Mouse (Mus musculus): ENCODE measurements at regions not wholly inside any gene's neighbourhood (a gene's known extent, or its start where the extent isn't known, plus 50 kb on each side); places are given as distances from the start of the nearest gene placed in this dataset.
A peak's percentile ranks its signal among the peaks of the same experiment; 100 is the strongest.

DNA sequence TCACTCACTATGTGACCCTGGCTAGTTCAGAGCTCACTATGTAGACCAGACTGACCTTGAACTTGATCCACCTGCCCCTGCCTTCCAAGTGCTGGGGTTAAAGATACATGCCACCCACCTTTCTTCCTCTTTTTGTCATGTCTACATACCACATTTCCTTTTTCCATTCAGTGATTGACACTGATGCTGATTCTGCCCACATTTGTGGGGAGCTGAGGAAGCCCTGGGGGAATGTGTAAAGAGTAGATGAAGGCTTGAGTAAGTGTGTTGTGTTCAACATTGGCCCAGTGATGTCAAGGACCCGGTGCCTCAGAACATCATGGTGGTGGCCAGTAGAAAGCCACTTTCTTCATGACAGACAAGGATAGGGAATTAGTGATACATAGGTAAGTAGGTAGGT lies 201.3 kb downstream of the Rpap3 start:
- H3K36me3 ChIP-seq (ENCODE audit: control insufficient read depth, insufficient read depth, low read length) = no peaks in the 10 kb centered on the region
- H3K9me3 ChIP-seq (ENCODE audit: control insufficient read depth, low read length) = no peaks in the 10 kb centered on the region; the same call in 1 of the 2 replicates
- no peak overlapping the region for H3K9ac ChIP-seq (ENCODE audit: low read depth, low read length)
- no peaks in the 10 kb centered on the region for H3K4me1 ChIP-seq (ENCODE audit: control insufficient read depth, insufficient read depth, low read length)
- DNase-seq (ENCODE audit: low spot score) = no peak
- H3K27me3 ChIP-seq (replicated peaks; ENCODE audit: control insufficient read depth, insufficient read depth, low read length) = no peaks in the 10 kb centered on the region
- no peak overlapping the region for H3K4me3 ChIP-seq (ENCODE audit: low read depth, low read length)
- H3K27ac ChIP-seq (replicated peaks; ENCODE audit: low read depth, low read length) = no peak overlapping the region
- 92% methylated on average over 1 of the region's 1 CpGs for WGBS
- ATAC-seq (ENCODE audit: low read depth) = no peak
- no peak overlapping the region for H3K4me2 ChIP-seq (ENCODE audit: low read depth, low read length)

DNA sequence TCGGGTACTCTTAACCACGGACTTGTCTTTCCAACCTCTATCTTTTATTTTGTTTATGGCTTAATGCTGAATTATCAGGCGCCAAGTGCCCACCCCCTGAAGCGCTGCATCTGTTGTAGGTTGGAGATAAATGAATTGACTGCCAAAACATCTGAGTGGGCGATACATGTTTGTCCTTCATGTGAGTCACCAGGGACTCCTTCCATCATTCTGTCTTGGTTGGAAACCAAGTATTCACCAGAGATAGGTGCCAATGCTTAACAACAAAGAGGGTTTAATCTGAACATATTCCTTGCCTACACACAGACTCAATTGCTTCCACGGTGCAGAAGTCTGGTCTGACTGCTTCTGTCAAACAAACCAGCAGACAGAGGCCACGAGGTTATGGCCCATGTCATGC lies 203.6 kb downstream of the Rpap3 start:
- ATAC-seq (ENCODE audit: low read depth) (no peak), DNase-seq (ENCODE audit: low spot score) (no peak)
- Histone ChIP-seq H3K9me3 (ENCODE audit: control insufficient read depth, low read length) (peaks cover 4% of the 10 kb centered on the region; the same call in 1 of the 2 replicates), H3K36me3 (ENCODE audit: control insufficient read depth, insufficient read depth, low read length) (no peaks in the 10 kb centered on the region), H3K9ac (ENCODE audit: low read depth, low read length) (no peak overlapping the region), H3K4me3 (ENCODE audit: low read depth, low read length) (no peak overlapping the region), H3K27me3 (replicated peaks; ENCODE audit: control insufficient read depth, insufficient read depth, low read length) (no peaks in the 10 kb centered on the region), H3K27ac (replicated peaks; ENCODE audit: low read depth, low read length) (no peak overlapping the region), H3K4me1 (ENCODE audit: control insufficient read depth, insufficient read depth, low read length) (no peaks in the 10 kb centered on the region), H3K4me2 (ENCODE audit: low read depth, low read length) (no peak overlapping the region)
- 86% methylated on average over 7 of the region's 7 CpGs for WGBS

DNA sequence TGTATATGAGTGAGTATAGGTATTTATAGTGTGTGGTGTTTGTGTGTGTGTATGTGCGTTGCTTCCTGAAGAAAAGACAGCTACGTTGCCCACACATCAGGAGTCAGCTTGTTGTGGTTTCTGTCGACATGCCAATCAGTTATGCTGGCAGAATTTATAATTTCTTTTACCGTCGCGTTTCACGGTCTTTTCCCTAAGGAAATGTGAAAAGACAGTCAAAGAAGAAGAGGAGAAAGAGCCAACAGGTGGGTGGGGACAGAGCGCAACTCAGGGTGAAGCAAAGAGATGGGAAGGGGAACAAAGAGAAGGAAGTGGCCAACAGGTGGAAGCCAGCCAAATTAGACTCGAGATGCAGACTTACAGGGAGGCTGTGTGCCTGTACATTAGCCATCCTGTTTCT lies 204.2 kb downstream of the Rpap3 start:
- H3K9ac ChIP-seq (ENCODE audit: low read depth, low read length) = no peak overlapping the region
- no peaks in the 10 kb centered on the region for H3K36me3 ChIP-seq (ENCODE audit: control insufficient read depth, insufficient read depth, low read length)
- no peaks in the 10 kb centered on the region for H3K27me3 ChIP-seq (replicated peaks; ENCODE audit: control insufficient read depth, insufficient read depth, low read length)
- peak; percentile 13 for DNase-seq (ENCODE audit: low spot score)
- no peaks in the 10 kb centered on the region for H3K4me1 ChIP-seq (ENCODE audit: control insufficient read depth, insufficient read depth, low read length)
- no peak overlapping the region for H3K27ac ChIP-seq (replicated peaks; ENCODE audit: low read depth, low read length)
- H3K4me2 ChIP-seq (ENCODE audit: low read depth, low read length) = no peak overlapping the region
- WGBS = 68% methylated on average over 9 of the region's 9 CpGs
- H3K4me3 ChIP-seq (ENCODE audit: low read depth, low read length) = no peak overlapping the region
- no peak for ATAC-seq (ENCODE audit: low read depth)
- H3K9me3 ChIP-seq (ENCODE audit: control insufficient read depth, low read length) = peaks cover 4% of the 10 kb centered on the region; the same call in 1 of the 2 replicates

DNA sequence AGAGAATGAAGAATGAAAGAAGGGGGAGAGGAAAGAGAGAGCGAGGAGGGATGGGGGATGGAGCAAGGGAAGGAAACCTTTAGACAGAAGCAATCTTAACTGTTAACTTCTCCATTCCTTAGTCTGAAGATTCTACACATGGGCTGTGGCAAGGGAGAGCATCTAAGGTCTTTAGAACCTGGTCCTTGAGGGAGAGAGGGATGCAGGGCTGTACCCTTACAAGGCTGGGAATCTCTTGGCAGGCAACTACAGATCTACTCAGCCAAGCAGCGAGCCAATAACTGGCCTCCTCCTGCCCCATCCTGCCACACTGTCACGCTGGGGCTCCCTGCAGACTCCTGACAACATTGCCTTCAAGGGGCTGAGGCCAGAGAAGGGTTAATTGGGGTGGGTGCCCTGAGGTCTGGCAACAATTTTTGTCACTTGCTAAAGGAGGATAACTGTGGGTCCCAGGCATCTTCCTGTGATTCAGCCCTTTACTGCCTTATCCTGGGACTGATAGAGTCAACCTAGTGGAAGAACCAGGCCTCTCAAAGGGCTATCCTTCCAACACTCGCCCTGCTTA lies 205.7 kb downstream of the Rpap3 start:
- Histone ChIP-seq H3K36me3 (ENCODE audit: control insufficient read depth, insufficient read depth, low read length) (no peaks in the 10 kb centered on the region), H3K4me2 (ENCODE audit: low read depth, low read length) (no peak overlapping the region), H3K9ac (ENCODE audit: low read depth, low read length) (no peak overlapping the region), H3K4me1 (ENCODE audit: control insufficient read depth, insufficient read depth, low read length) (no peaks in the 10 kb centered on the region), H3K27ac (replicated peaks; ENCODE audit: low read depth, low read length) (no peak overlapping the region), H3K4me3 (ENCODE audit: low read depth, low read length) (no peak overlapping the region), H3K9me3 (ENCODE audit: control insufficient read depth, low read length) (peaks cover 4% of the 10 kb centered on the region), H3K27me3 (replicated peaks; ENCODE audit: control insufficient read depth, insufficient read depth, low read length) (no peaks in the 10 kb centered on the region)
- no peak for DNase-seq (ENCODE audit: low spot score)
- no peak for ATAC-seq (ENCODE audit: low read depth)
- WGBS = 74% methylated on average over 4 of the region's 4 CpGs

DNA sequence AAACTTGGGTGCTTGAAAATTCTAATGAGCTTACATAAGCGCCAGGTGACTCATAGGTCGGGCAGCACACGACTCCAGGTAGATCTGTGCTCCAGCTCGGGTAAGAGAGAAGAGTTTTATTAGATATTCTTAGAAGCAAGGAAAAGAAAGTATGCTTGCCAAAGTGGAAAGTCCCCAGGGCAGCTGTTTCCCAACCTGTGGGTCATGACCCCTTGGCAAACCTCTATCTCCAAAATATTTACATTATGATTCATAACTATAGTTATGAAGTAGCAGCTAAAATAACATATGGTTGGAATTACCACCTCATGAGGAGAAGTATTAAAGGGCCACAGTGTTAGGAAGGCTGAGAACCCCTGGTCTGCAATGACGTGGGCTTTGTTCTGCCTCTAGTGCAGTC lies 206.4 kb downstream of the Rpap3 start:
- no peak overlapping the region for H3K4me3 ChIP-seq (ENCODE audit: low read depth, low read length)
- no peak overlapping the region for H3K9ac ChIP-seq (ENCODE audit: low read depth, low read length)
- WGBS = 58% methylated on average over 5 of the region's 5 CpGs
- H3K27ac ChIP-seq (replicated peaks; ENCODE audit: low read depth, low read length) = no peak overlapping the region
- H3K27me3 ChIP-seq (replicated peaks; ENCODE audit: control insufficient read depth, insufficient read depth, low read length) = no peaks in the 10 kb centered on the region
- H3K4me1 ChIP-seq (ENCODE audit: control insufficient read depth, insufficient read depth, low read length) = no peaks in the 10 kb centered on the region
- H3K9me3 ChIP-seq (ENCODE audit: control insufficient read depth, low read length) = peaks cover 4% of the 10 kb centered on the region
- ATAC-seq (ENCODE audit: low read depth) (0 out of 2 replicates have a peak, but pooled peaks have one; percentile 26), DNase-seq (ENCODE audit: low spot score) (peak; percentile 29)
- no peaks in the 10 kb centered on the region for H3K36me3 ChIP-seq (ENCODE audit: control insufficient read depth, insufficient read depth, low read length)
- no peak overlapping the region for H3K4me2 ChIP-seq (ENCODE audit: low read depth, low read length)

DNA sequence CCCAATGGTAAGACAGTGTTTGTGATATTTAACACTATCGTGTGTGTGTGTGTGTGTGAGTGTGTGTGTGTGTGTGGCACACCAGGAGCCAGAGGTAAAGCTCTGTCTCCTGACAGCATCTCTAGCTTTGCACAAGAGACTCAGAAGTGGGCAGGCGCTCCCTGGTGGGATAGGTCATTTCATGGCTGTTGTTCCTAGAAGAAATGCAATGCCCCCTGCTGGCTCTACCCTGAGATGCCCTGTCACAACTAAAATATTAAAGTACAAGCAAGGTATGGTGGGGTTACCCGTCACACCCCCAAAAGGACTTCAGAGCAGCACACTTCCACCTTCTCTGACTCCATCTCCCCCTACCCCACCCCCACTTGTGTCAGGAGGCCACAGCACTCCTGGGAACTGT lies 207.2 kb downstream of the Rpap3 start:
- WGBS = 92% methylated on average over 3 of the region's 3 CpGs
- Histone ChIP-seq H3K9me3 (ENCODE audit: control insufficient read depth, low read length) (peaks cover 4% of the 10 kb centered on the region), H3K27ac (replicated peaks; ENCODE audit: low read depth, low read length) (no peak overlapping the region), H3K4me3 (ENCODE audit: low read depth, low read length) (no peak overlapping the region), H3K4me1 (ENCODE audit: control insufficient read depth, insufficient read depth, low read length) (no peaks in the 10 kb centered on the region), H3K27me3 (replicated peaks; ENCODE audit: control insufficient read depth, insufficient read depth, low read length) (no peaks in the 10 kb centered on the region), H3K4me2 (ENCODE audit: low read depth, low read length) (no peak overlapping the region), H3K36me3 (ENCODE audit: control insufficient read depth, insufficient read depth, low read length) (no peaks in the 10 kb centered on the region), H3K9ac (ENCODE audit: low read depth, low read length) (no peak overlapping the region)
- no peak for ATAC-seq (ENCODE audit: low read depth)
- DNase-seq (ENCODE audit: low spot score) = no peak

DNA sequence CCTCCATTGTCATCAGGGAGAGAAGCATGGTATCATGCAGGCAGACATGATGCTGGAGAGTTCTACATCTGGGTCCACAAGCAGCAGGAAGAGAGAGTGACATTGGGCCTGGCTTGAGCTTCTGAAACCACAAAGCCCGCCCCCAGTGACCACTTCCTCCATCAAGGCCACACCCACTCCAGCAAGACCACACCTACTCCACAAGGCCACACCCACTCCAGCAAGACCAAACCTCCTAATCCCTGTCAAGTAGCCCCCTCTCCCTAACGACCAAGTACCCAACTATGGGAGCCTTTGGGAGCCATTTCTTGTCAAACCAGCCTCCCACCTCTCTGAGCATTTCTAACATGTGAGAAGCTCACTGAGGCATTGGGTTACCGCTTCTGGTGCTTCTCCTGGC lies 209.6 kb downstream of the Rpap3 start:
- H3K4me3 ChIP-seq (ENCODE audit: low read depth, low read length) = no peak overlapping the region
- ATAC-seq (ENCODE audit: low read depth) (no peak), DNase-seq (ENCODE audit: low spot score) (no peak)
- H3K4me2 ChIP-seq (ENCODE audit: low read depth, low read length) = no peak overlapping the region
- no peaks in the 10 kb centered on the region for H3K36me3 ChIP-seq (ENCODE audit: control insufficient read depth, insufficient read depth, low read length)
- no peaks in the 10 kb centered on the region for H3K4me1 ChIP-seq (ENCODE audit: control insufficient read depth, insufficient read depth, low read length)
- no peak overlapping the region for H3K9ac ChIP-seq (ENCODE audit: low read depth, low read length)
- peaks cover 4% of the 10 kb centered on the region; the same call in 1 of the 2 replicates for H3K9me3 ChIP-seq (ENCODE audit: control insufficient read depth, low read length)
- no peaks in the 10 kb centered on the region for H3K27me3 ChIP-seq (replicated peaks; ENCODE audit: control insufficient read depth, insufficient read depth, low read length)
- WGBS = 81% methylated on average over 3 of the region's 3 CpGs
- H3K27ac ChIP-seq (replicated peaks; ENCODE audit: low read depth, low read length) = no peak overlapping the region

DNA sequence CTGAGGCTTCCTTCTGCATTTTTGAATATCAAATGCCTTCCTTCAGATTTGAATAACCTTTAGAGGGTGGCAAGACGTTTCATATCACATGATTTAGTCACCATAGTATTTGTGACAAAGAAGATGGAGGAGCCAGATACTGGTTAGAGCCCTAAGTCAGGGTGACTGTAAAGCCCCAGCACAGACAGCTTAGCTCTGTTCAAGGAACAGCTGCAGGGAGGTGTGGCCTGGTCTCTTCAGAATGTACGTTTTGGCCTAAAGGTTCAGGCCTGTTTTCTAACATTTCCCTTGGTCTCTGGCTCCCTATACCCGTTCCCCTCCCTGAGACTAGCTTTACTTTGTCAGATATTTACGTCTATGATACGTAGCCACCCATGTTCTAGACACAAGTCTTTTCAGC lies 212.3 kb downstream of the Rpap3 start:
- DNase-seq (ENCODE audit: low spot score) = no peak
- ATAC-seq (ENCODE audit: low read depth) = no peak
- Histone ChIP-seq H3K9ac (ENCODE audit: low read depth, low read length) (no peak overlapping the region), H3K4me3 (ENCODE audit: low read depth, low read length) (no peak overlapping the region), H3K9me3 (ENCODE audit: control insufficient read depth, low read length) (peaks cover 4% of the 10 kb centered on the region; the same call in 1 of the 2 replicates), H3K27ac (replicated peaks; ENCODE audit: low read depth, low read length) (no peak overlapping the region), H3K36me3 (ENCODE audit: control insufficient read depth, insufficient read depth, low read length) (no peaks in the 10 kb centered on the region), H3K27me3 (replicated peaks; ENCODE audit: control insufficient read depth, insufficient read depth, low read length) (no peaks in the 10 kb centered on the region), H3K4me2 (ENCODE audit: low read depth, low read length) (no peak overlapping the region), H3K4me1 (ENCODE audit: control insufficient read depth, insufficient read depth, low read length) (no peaks in the 10 kb centered on the region)
- 77% methylated on average over 5 of the region's 5 CpGs for WGBS

DNA sequence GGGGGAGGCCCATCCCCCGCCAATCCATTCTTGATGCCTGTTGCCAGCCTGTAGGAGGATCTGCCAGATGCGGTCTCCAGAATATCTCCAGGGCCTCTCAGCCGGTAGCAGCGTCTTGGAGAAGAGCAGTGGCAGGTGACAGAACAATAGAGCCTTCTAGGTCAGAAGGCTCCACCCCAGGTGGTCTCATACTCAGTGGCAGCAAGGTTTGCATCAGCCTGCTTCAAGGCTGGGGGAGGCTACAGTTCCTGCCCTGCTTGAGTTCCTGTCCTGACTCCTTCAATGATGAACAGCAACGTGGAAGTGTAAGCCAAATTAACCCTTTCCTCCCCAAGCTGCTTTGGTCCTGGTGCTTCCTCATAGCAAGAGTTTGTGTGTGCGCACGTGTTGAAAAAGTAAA lies 213.8 kb downstream of the Rpap3 start:
- no peak overlapping the region for H3K27ac ChIP-seq (replicated peaks; ENCODE audit: low read depth, low read length)
- no peaks in the 10 kb centered on the region for H3K4me1 ChIP-seq (ENCODE audit: control insufficient read depth, insufficient read depth, low read length)
- H3K4me3 ChIP-seq (ENCODE audit: low read depth, low read length) = no peak overlapping the region
- DNase-seq (ENCODE audit: low spot score) (no peak), ATAC-seq (ENCODE audit: low read depth) (no peak)
- no peak overlapping the region for H3K4me2 ChIP-seq (ENCODE audit: low read depth, low read length)
- H3K36me3 ChIP-seq (ENCODE audit: control insufficient read depth, insufficient read depth, low read length) = no peaks in the 10 kb centered on the region
- peaks cover 4% of the 10 kb centered on the region; the same call in 1 of the 2 replicates for H3K9me3 ChIP-seq (ENCODE audit: control insufficient read depth, low read length)
- H3K27me3 ChIP-seq (replicated peaks; ENCODE audit: control insufficient read depth, insufficient read depth, low read length) = no peaks in the 10 kb centered on the region
- 72% methylated on average over 7 of the region's 7 CpGs for WGBS
- no peak overlapping the region for H3K9ac ChIP-seq (ENCODE audit: low read depth, low read length)
